Mouse (Mus musculus): ENCODE measurements at regions not wholly inside any gene's neighbourhood (a gene's known extent, or its start where the extent isn't known, plus 50 kb on each side); places are given as distances from the start of the nearest gene placed in this dataset.

DNA sequence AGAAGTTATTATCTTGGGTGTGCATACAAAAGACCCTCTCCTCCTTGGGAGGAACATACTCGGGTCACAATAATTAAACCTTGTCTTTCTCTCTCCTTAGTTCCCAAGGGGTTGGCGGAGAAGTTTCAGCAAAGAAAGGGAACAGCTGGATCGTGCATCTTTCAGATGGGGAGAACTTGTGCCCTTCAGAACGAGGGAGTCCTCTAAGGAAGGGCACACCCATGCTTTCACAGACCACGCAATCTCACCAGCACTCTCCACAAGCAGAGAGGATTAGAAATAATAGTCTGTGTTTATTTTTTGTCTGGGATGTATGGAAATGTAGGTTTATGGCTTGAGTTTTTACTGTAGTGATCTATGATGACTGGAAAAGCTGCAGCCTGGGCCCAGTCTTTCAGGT is 66.3 kb downstream of the Evx1 start:
- no peak for TF ChIP-seq GATA1 (IDR thresholded peaks at IDR 0.05; ENCODE audit: borderline replicate concordance, low read length)
- TF ChIP-seq FLI1 (IDR thresholded peaks at IDR 0.05; ENCODE audit: low read length): no peak

Data from megakaryocyte, embryonic 14.5 days (primary cell).